Mouse (Mus musculus) lung, postnatal 0 days (tissue): Measurements from ENCODE around the gene Gm26938.

Experiments used
- CTCF ChIP-seq: IDR thresholded peaks from 2 replicates; pipeline ENCODE4 v1.5.1; 2016; ENCODE audit warnings: antibody characterized with exemption, mild to moderate bottlenecking
- EP300 ChIP-seq: IDR thresholded peaks from 2 replicates; pipeline ENCODE4 v1.6.1; 2016; ENCODE audit warnings: antibody characterized with exemption, mild to moderate bottlenecking, control low read depth

DNA sequence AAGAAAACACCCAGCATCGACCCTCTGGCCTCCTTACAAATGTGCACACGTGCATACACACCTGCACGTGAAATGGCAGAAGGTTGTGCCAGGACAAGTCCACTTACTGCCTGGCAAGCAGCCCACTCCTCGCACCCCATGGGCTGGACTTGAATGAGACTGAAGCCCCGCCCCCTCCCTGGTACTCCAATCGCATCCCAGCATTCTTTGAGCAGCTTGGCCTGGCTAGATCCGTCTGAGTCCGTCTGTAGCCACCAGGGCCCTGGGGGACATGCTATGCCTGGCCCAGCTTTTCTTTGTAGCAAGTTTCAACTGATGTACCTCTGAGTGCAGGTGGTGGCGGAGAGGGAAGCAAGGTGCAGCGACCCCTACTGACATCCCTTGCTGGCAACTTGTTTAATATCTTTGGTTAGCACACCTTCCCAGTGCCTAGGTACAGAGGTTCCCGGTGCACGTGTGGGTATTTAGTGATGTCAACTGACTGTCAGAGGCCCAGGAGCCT is 22.6 kb downstream of the Gm26938 start:
- peak; percentile 61; the same call in 1 of the 2 replicates for TF ChIP-seq CTCF
- TF ChIP-seq EP300, result no peak
